Mouse (Mus musculus) bone marrow, adult 2 months (tissue): Measurements from ENCODE around the gene Gm49380. TPM values are rescaled to one million over a fixed set of nuclear protein-coding genes. Genes with fewer than 3 reads are reported as not detected.

Experiments
- H3K27ac ChIP-seq: fragments of 200-500 bp; 2 replicates; pipeline ENCODE4 v1.5.1; 2012; ENCODE audit warnings: low read depth, mild to moderate bottlenecking, control low read depth, inconsistent platforms, low read length; ENCODE audit not compliant: control insufficient read depth, poor library complexity, insufficient read depth
- H3K4me1 ChIP-seq: fragments of 200-500 bp; 2 replicates; pipeline ENCODE4 v1.6.1; 2011; ENCODE audit warnings: low read length; ENCODE audit not compliant: control insufficient read depth, insufficient read depth
- H3K4me3 ChIP-seq: fragments of 200-500 bp; replicated peaks from 2 replicates; pipeline ENCODE3; 2011; ENCODE audit warnings: mild to moderate bottlenecking, low read depth, low read length, control low read depth; ENCODE audit not compliant: control insufficient read depth
- CTCF ChIP-seq: fragments of 200-500 bp; IDR thresholded peaks from 2 replicates; pipeline ENCODE4 v1.5.1; 2011; ENCODE audit warnings: low read length, control low read depth; ENCODE audit not compliant: control insufficient read depth, insufficient read depth
- POLR2A ChIP-seq: fragments of 200-500 bp; IDR thresholded peaks from 2 replicates; pipeline ENCODE4 v1.6.1; 2011; ENCODE audit warnings: low read depth, mild to moderate bottlenecking, control low read depth, low read length, borderline replicate concordance; ENCODE audit not compliant: control insufficient read depth
- WGBS: fragments of 180-500 bp; shearing (Covaris S2); methylation state at CpG from one replicate; pipeline ENCODE4 v1.1.7; 2018; 5-methylcytosine and 5-hydroxymethylcytosine counted together
- polyA plus RNA-seq: library from polyadenylated mRNA; stranded (reverse); fragments of >200 nt; gene quantifications from 2 replicates; pipeline ENCODE4 v1.2.4, GENCODE M21; 2011; ENCODE audit warnings: low replicate concordance; ENCODE audit not compliant: missing spikeins, insufficient read depth, insufficient read length

The Gm49380 gene
- polyA plus RNA-seq, 1 experiment = not detected

GRCm38 (mm10) chr9:44041511-44042395 lies 71.5 kb downstream of the Gm49380 start:
- WGBS = 75% methylated on average over 7 of the region's 7 CpGs
- TF ChIP-seq POLR2A (no peak), CTCF (no peak)
- no peak overlapping the region for H3K27ac ChIP-seq

GRCm38 (mm10) chr9:44037106-44037505 lies 76.2 kb downstream of the Gm49380 start:
- no peak for TF ChIP-seq POLR2A
- TF ChIP-seq CTCF = no peak
- Histone ChIP-seq H3K4me1 (no peaks in the 10 kb centered on the region; the same call in 1 of the 2 replicates), H3K27ac (no peak overlapping the region), H3K4me3 (no peak overlapping the region)
- 82% methylated on average over 5 of the region's 5 CpGs for WGBS

More at GRCm38 (mm10) chr9:44041511-44042395, 71.5 kb downstream of the Gm49380 start:
- no peak overlapping the region for H3K4me3 ChIP-seq
- peaks cover 1% of the 10 kb centered on the region; the same call in 1 of the 2 replicates for H3K4me1 ChIP-seq

GRCm38 (mm10) chr9:44033957-44034727 lies 79.2 kb downstream of the Gm49380 start:
- 42% methylated on average over 13 of the region's 13 CpGs for whole genome bisulfite sequencing
- H3K27ac ChIP-seq = no peak overlapping the region; the same call in 1 of the 2 replicates
- H3K4me1 ChIP-seq = peaks cover 2% of the 10 kb centered on the region; the same call in 1 of the 2 replicates
- no peak overlapping the region for H3K4me3 ChIP-seq
- TF ChIP-seq CTCF = no peak
- no peak for TF ChIP-seq POLR2A

GRCm38 (mm10) chr9:44033317-44033716 lies 80.0 kb downstream of the Gm49380 start:
- TF ChIP-seq CTCF = no peak
- no peak for TF ChIP-seq POLR2A
- WGBS = 86% methylated on average over 5 of the region's 5 CpGs
- Histone ChIP-seq H3K4me3 (no peak overlapping the region), H3K4me1 (peaks cover 2% of the 10 kb centered on the region; the same call in 1 of the 2 replicates), H3K27ac (no peak overlapping the region)

GRCm38 (mm10) chr9:44031946-44032345 lies 81.4 kb downstream of the Gm49380 start:
- Histone ChIP-seq H3K4me1 (peaks cover 2% of the 10 kb centered on the region; the same call in 1 of the 2 replicates), H3K4me3 (no peak overlapping the region), H3K27ac (no peak overlapping the region)
- WGBS = 39% methylated on average over 4 of the region's 4 CpGs
- TF ChIP-seq CTCF (no peak), POLR2A (no peak)

DNA sequence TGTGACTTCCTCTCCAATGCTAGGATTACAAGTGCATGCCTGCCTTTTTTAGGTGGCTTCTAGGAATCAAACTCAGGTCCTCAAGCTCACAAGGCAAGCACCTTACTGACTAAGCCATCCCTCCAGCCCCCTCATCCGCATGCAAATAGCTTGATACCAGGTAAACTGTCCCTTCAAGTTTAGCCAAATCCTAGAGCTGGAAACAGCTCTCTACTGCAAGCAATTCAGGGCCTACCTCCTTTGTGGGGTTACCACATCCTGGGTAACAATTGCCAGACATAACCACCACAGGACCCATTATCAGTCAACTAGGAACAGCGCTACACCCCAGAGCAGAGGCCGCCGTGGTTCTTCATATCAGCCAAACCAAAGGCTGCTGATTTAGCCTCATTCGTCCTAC lies 82.2 kb downstream of the Gm49380 start:
- TF ChIP-seq CTCF = no peak
- TF ChIP-seq POLR2A = no peak
- no peak overlapping the region; the same call in 1 of the 2 replicates for H3K27ac ChIP-seq
- WGBS = 19% methylated on average over 5 of the region's 5 CpGs

DNA sequence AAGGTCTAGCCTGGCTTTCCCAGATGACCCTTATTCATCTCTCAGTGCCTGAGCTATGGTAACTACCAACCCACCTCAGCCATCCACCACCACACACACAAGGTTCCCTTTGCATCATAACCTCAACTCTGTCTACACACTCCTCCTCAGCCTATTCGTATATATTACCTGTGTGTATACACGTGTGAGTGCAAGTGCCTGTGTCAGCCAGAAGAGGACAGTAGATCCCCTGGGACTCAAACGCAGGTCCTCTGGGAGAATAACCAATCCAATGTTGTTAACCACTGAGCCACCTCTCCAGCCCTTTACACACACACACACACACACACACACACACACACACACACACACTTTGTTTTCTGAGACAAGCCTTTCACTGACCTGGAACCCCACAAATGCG lies 82.7 kb downstream of the Gm49380 start:
- TF ChIP-seq POLR2A = no peak
- no peak for TF ChIP-seq CTCF

More for the DNA sequence above, 82.2 kb downstream of the Gm49380 start:
- H3K4me3 ChIP-seq = no peak overlapping the region
- H3K4me1 ChIP-seq = peaks cover 2% of the 10 kb centered on the region; the same call in 1 of the 2 replicates

More for the DNA sequence above, 82.7 kb downstream of the Gm49380 start:
- Histone ChIP-seq H3K4me1 (peaks cover 2% of the 10 kb centered on the region; the same call in 1 of the 2 replicates), H3K4me3 (no peak overlapping the region), H3K27ac (no peak overlapping the region)
- WGBS = 54% methylated on average over 4 of the region's 4 CpGs
